Mouse (Mus musculus): ENCODE data around the gene S100a4.
A peak's percentile ranks its signal among the peaks of the same experiment; 100 is the strongest.

S100a4 gene

DNA sequence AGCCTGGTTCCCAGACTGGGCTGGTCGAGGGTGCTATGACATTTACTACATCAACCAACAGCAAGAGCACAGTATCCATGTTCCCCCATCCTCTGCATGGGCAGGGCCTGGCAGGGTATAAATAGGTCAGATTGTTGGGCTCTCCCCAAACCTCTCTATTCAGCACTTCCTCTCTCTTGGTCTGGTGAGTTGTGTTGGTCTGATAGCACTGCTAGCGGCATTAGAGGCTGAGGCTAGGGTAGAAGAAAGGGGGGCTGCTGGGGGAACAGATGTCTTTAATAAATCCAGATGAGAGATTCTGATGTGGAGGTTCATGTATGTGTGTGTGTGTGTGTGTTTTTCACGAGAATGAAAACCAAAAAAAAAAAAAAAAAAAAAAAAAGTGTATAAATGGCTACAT lies at the start of gene S100a4:
Gene S100a4 (plus strand): TSS at position 149 of the 400 bp plus-strand sequence.
- DNase-seq (ENCODE audit: low spot score): peak; percentile 36

GRCm38 (mm10) chr3:90555954-90556353 lies 47.6 kb upstream of the S100a4 start:
- no peak for DNase-seq (ENCODE audit: low spot score)

- no peak for DNase-seq (ENCODE audit: low spot score)
Measured at GRCm38 (mm10) chr3:90560008-90560628, 43.5 kb upstream of the S100a4 start, which contains the start of gene S100a3. S100a3 (plus strand) TSS chr3:90560578.

- DNase-seq (ENCODE audit: low spot score): no peak
Measured at GRCm38 (mm10) chr3:90574691-90575090, 28.9 kb upstream of the S100a4 start.

- DNase-seq (ENCODE audit: low spot score): no peak
Measured at GRCm38 (mm10) chr3:90575320-90575719, 28.3 kb upstream of the S100a4 start.

DNA sequence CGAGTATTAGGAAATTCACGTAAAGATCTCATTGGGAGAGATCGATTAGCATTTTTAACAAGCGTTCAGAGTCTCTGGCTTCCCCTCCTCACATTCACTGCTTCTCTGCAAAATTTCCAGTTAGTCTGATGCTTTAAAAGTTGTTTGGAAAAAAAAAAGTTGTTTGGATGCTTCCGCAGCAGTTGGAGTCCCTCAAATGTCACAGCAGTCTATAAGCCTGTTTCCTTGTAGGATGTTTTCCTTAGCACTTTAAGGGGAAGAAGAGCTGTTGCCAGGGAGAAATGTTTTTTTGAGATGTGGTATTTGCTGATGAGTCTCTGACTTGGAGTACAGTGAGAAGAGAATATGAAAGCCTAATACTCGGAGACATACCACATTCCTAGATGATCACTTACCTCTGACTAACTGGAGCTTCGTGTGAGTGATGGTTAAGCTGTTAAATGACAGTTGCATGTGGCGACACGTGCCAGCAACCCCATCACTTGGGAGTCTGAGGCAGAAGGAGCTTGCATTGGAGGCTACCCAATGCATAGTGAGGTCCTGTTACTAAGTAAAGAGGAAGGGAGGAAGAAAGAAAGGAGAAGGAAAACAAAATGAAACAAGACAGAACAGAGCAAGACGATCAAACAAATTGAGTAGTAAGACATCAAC lies 27.1 kb upstream of the S100a4 start:
- no peak for DNase-seq (ENCODE audit: low spot score)

DNA sequence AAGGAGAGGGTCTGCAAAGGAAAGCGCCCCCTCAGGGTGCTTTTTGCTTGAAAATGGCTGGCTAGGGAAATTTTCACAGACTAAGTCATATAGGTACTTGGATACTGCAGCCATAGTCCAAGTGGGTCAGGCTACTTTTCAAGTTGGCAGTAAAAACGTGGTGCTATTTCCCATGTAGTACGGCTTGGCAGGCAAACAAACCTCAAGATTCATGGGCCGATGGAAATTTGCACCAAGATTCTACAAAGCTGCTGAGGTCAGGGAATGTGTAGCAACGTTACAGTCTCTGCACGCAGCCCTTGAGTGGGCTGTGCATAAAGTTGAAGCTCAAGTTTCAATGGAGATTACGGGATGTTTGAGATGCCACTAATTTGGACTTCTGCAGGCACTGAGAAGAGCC lies 24.1 kb upstream of the S100a4 start:
- no peak for DNase-seq (ENCODE audit: low spot score)

GRCm38 (mm10) chr3:90581141-90581540 lies 22.4 kb upstream of the S100a4 start:
- no peak for DNase-seq (ENCODE audit: low spot score)

DNA sequence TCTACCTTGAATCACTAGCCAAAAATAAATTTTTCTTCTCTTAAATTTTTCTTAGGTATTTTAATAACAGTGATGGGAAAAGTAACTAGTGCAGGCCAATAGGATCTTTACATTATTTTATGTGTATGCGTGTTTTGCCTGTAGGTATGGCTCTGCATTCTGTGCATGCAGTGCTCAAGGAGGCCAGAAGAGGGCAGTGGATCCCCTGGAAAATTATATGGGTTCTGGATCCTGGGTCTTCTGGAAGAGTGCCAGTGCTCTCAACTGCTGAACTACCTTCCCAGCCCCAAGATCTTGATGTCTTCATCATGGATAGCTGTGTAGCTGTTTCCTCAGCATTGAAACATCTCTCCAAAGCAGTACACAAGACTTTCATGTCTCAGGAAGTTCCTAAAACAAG lies 21.4 kb upstream of the S100a4 start:
- DNase-seq (ENCODE audit: low spot score): no peak

DNA sequence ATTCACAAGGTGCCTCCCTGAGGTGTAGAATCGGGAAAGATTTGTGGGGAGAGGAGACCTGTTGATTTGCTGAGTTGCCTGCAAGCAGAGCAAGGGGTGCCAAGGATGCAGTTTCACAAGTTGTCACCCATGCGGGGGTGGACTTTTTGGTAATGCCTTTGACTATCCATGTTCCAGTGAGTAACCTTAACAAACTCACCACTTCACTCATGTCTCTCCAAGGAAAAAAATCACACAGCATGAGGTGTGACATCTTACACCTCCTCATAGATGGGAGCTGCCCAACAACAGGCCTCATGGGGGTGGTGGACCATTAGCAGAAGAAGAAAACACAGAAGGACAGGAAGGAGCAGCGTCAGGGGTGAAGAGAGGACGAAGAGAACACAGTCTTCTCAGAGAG lies 21.0 kb upstream of the S100a4 start:
- DNase-seq (ENCODE audit: low spot score): no peak

DNA sequence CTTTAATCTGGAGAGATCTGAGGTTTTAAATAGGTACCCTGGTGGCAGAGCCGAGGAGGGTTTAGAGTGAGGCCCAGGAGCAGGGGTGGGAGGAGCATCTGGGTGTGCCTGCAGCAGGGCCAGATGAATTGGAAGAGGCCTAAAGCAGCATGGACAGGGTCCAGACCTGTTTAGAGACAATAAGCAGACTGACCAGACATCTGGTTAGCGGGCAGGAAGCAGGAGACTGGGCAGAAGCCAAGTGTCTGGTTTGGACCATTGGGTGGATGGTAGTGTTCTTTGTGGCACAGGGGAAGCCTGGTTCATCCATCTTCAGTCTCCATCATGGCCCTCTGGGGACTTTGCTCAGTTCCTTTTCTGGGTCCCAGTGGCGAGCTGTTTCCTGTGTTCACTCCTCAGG lies 19.7 kb upstream of the S100a4 start:
- DNase-seq (ENCODE audit: low spot score): peak; percentile 98

- peak; percentile 90 for DNase-seq (ENCODE audit: low spot score)
Measured at GRCm38 (mm10) chr3:90585595-90585994, 18.0 kb upstream of the S100a4 start.

DNA sequence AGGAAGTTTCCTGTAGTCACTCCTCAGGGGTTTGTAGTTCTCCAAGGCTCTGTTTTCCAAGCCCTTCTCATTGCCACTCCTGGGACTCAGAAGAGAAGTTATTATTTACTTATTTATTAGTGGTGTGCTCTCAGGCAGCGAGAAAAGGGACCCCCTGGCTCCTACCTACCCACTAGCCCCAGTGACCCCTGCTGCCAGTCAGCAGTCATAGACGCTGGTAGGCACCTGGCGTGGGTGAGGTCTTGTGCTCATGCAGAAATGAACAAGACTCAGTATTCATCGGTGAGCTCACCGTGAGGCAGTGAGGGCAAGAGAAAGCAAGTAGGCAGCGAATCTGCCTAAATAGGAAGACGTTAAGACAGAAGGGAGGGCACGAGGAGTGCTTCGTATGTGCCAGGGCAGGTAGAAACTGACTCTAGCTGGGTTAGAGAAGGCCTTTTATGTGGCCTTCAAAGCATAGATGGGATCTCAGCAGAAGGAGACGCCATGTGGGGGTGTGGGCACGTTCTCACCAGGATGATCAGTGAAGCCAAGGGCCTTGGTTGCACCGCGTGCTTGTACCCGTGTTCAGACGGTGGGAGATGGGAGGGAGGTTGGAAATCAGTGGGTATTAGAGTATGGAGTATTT lies 17.4 kb upstream of the S100a4 start:
- peak; percentile 43 for DNase-seq (ENCODE audit: low spot score)

- peak; percentile 87 for DNase-seq (ENCODE audit: low spot score)
Measured at GRCm38 (mm10) chr3:90586906-90587305, 16.7 kb upstream of the S100a4 start.

- DNase-seq (ENCODE audit: low spot score): peak; percentile 80
Measured at GRCm38 (mm10) chr3:90587361-90588101, 16.0 kb upstream of the S100a4 start.

DNA sequence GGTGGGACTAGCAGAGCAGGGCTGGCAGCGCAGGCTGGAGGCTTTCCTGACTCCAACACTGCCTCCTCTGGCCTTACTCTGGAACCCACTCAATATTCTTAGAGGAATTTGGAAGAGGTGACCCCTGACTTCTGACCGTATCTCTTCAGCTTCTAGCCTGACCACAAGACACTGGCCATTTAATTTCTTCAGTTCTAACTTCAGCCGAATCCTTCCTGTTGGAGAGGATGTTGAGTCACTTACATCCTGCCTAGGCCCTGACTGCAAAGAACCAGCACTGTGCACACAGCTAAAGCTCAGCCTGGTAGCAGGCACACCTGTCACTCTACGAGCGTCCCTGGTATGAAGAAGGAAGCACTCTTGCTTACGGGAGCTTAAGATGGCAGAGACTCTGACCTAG lies 14.2 kb upstream of the S100a4 start:
- no peak for DNase-seq (ENCODE audit: low spot score)

DNA sequence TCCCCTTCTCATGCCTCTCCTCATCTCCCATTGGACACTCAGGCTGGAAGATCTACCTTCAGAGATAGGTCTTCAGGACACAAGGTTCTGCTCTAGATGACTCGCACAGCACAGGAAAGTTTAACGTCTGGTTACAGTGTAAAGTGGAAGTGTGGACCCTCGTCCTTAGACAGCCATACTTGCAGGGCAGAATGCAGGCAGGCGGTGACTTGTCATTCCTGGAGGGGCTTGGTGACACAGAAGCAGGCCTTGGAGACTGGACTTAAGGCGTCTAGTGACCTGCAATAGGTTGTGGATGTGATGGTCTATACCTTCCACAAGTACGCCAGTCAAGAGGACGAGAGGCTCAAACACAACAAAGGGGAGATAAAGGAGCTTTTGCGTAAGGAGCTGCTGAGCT lies 13.6 kb upstream of the S100a4 start, which contains the start of gene S100a2:
Gene S100a2 (plus strand): TSS at position 301 of the 400 bp plus-strand sequence.
- no peak for DNase-seq (ENCODE audit: low spot score)

DNA sequence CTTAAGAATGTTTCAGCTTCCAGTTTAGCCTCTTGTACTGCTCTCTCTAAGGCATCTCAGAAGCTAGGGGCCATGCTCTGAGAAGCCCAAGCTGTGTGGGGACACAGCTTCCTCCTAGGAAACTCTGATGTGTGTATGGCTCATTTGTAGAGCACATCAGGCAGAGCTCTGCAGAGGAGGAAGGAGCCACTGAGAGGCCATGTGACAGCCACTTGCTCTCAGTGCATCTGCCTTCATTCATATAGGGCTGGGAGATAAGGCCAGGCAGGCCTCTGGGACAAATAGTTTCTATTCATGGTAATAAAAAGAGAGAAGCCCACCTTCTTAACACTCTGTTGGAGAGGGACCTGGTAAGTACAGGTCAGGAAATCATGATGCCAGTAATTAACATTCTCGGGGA lies 9.1 kb upstream of the S100a4 start:
- no peak for DNase-seq (ENCODE audit: low spot score)

GRCm38 (mm10) chr3:90595556-90595955 lies 8.0 kb upstream of the S100a4 start:
- no peak for DNase-seq (ENCODE audit: low spot score)

GRCm38 (mm10) chr3:90596810-90597209 lies 6.8 kb upstream of the S100a4 start:
- no peak for DNase-seq (ENCODE audit: low spot score)

DNA sequence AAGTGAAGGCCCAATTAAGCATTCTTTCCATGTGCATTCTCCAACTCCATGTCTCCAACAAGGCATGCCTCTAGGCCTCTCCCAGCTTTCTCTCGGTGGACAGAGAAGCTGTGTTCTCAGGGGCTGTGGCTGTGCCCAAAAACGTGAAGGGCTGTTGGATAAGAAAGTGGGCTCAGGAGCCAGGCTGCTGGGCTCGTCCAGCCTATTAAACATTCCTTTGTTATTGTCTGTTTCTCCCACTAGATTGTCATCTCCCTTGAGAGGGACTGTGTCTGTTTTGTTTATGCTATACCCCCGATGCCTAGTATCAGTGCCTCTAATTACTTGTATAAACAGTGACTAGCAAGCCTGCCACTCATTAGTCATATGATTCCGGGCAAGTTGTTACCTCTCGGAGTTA lies 5.8 kb upstream of the S100a4 start:
- peak; percentile 74 for DNase-seq (ENCODE audit: low spot score)

GRCm38 (mm10) chr3:90598212-90598611 lies 5.4 kb upstream of the S100a4 start:
- peak; percentile 57 for DNase-seq (ENCODE audit: low spot score)

GRCm38 (mm10) chr3:90599401-90599800 lies 4.2 kb upstream of the S100a4 start:
- no peak for DNase-seq (ENCODE audit: low spot score)

All from MN1 (cell line).